Mouse (Mus musculus): ENCODE measurements around the gene Gm10217. TPM values are rescaled to one million over a fixed set of nuclear protein-coding genes. Genes with fewer than 3 reads are reported as not detected.

Gm10217 gene
- polyA plus RNA-seq (2014; fragmentation: Nextera tagmentation; extraction: Ambion mirVana): not detected in 2 replicates

- ATAC-seq (ENCODE audit: low FRiP score, low TSS enrichment): no peak
These were observed at the start of gene Gm10217 for GRCm38 (mm10) chr8:9863951-9864350. TSS of gene Gm10217 (plus strand) at chr8:9864251.

GRCm38 (mm10) chr8:9824770-9825169 lies 39.3 kb upstream of the Gm10217 start:
- no peak for DNase-seq
- Histone ChIP-seq H3K27me3 (ENCODE audit: control insufficient read depth, insufficient read depth, low read length) (no peaks in the 10 kb centered on the region), H3K9me3 (ENCODE audit: control insufficient read depth, low read length) (no peaks in the 10 kb centered on the region), H3K27ac (replicated peaks; ENCODE audit: low read depth, low read length) (no peak overlapping the region), H3K36me3 (ENCODE audit: control insufficient read depth, insufficient read depth, low read length) (no peaks in the 10 kb centered on the region), H3K4me3 (replicated peaks; ENCODE audit: low read depth, low read length) (no peak overlapping the region), H3K4me1 (ENCODE audit: control insufficient read depth, insufficient read depth, low read length) (no peaks in the 10 kb centered on the region), H3K4me2 (ENCODE audit: low read length) (no peak overlapping the region), H3K9ac (replicated peaks; ENCODE audit: low read length) (no peak overlapping the region)
- WGBS: 90% methylated on average over 8 of the region's 8 CpGs
- ATAC-seq (ENCODE audit: low FRiP score, low TSS enrichment): no peak

More at GRCm38 (mm10) chr8:9863951-9864350, at the start of gene Gm10217:
- no peaks in the 10 kb centered on the region for H3K9me3 ChIP-seq (ENCODE audit: control insufficient read depth, low read length)
- WGBS: 91% methylated on average over 3 of the region's 3 CpGs
- H3K9ac ChIP-seq (replicated peaks; ENCODE audit: low read length): no peak within 1 kb of the TSS
- no peak within 1 kb of the TSS for H3K27ac ChIP-seq (replicated peaks; ENCODE audit: low read depth, low read length)
- H3K4me1 ChIP-seq (ENCODE audit: control insufficient read depth, insufficient read depth, low read length): peaks cover 5% of the 10 kb centered on the region; the same call in 1 of the 2 replicates
- no peak within 1 kb of the TSS for H3K4me2 ChIP-seq (ENCODE audit: low read length)
- no peaks in the 10 kb centered on the region for H3K27me3 ChIP-seq (ENCODE audit: control insufficient read depth, insufficient read depth, low read length)
- H3K36me3 ChIP-seq (ENCODE audit: control insufficient read depth, insufficient read depth, low read length): no peaks in the 10 kb centered on the region
- no peak for DNase-seq
- H3K4me3 ChIP-seq (replicated peaks; ENCODE audit: low read depth, low read length): no peak within 1 kb of the TSS

- ATAC-seq (ENCODE audit: low FRiP score, low TSS enrichment) (no peak), DNase-seq (no peak)
- Histone ChIP-seq H3K27me3 (ENCODE audit: control insufficient read depth, insufficient read depth, low read length) (no peaks in the 10 kb centered on the region), H3K4me2 (ENCODE audit: low read length) (no peak overlapping the region), H3K4me1 (ENCODE audit: control insufficient read depth, insufficient read depth, low read length) (no peaks in the 10 kb centered on the region), H3K9me3 (ENCODE audit: control insufficient read depth, low read length) (no peaks in the 10 kb centered on the region), H3K9ac (replicated peaks; ENCODE audit: low read length) (no peak overlapping the region), H3K27ac (replicated peaks; ENCODE audit: low read depth, low read length) (no peak overlapping the region), H3K4me3 (replicated peaks; ENCODE audit: low read depth, low read length) (no peak overlapping the region), H3K36me3 (ENCODE audit: control insufficient read depth, insufficient read depth, low read length) (no peaks in the 10 kb centered on the region)
- WGBS: 89% methylated on average over 3 of the region's 3 CpGs
These were observed 23.8 kb upstream of the Gm10217 start for GRCm38 (mm10) chr8:9840257-9840656.

GRCm38 (mm10) chr8:9859286-9859685 lies 4.8 kb upstream of the Gm10217 start:
- no peak overlapping the region for H3K4me3 ChIP-seq (replicated peaks; ENCODE audit: low read depth, low read length)
- ATAC-seq (ENCODE audit: low FRiP score, low TSS enrichment) (no peak), DNase-seq (peak; percentile 34)
- no peak overlapping the region for H3K4me2 ChIP-seq (ENCODE audit: low read length)
- no peaks in the 10 kb centered on the region for H3K9me3 ChIP-seq (ENCODE audit: control insufficient read depth, low read length)
- H3K4me1 ChIP-seq (ENCODE audit: control insufficient read depth, insufficient read depth, low read length): peaks cover 5% of the 10 kb centered on the region; the same call in 1 of the 2 replicates
- no peak overlapping the region for H3K9ac ChIP-seq (replicated peaks; ENCODE audit: low read length)
- no peaks in the 10 kb centered on the region for H3K27me3 ChIP-seq (ENCODE audit: control insufficient read depth, insufficient read depth, low read length)
- WGBS: 7% methylated on average over 2 of the region's 2 CpGs
- 0 out of 2 replicates have a peak overlapping the region, but pooled peaks have one; percentile 5 for H3K27ac ChIP-seq (replicated peaks; ENCODE audit: low read depth, low read length)
- no peaks in the 10 kb centered on the region for H3K36me3 ChIP-seq (ENCODE audit: control insufficient read depth, insufficient read depth, low read length)

GRCm38 (mm10) chr8:9860539-9861203 lies 3.4 kb upstream of the Gm10217 start:
- peaks cover 5% of the 10 kb centered on the region; the same call in 1 of the 2 replicates for H3K4me1 ChIP-seq (ENCODE audit: control insufficient read depth, insufficient read depth, low read length)
- WGBS: 76% methylated on average over 10 of the region's 10 CpGs
- no peak for ATAC-seq (ENCODE audit: low FRiP score, low TSS enrichment)

GRCm38 (mm10) chr8:9865150-9865549 lies 1.1 kb downstream of the Gm10217 start:
- Histone ChIP-seq H3K36me3 (ENCODE audit: control insufficient read depth, insufficient read depth, low read length) (no peaks in the 10 kb centered on the region), H3K27ac (replicated peaks; ENCODE audit: low read depth, low read length) (no peak overlapping the region)
- 90% methylated on average over 9 of the region's 9 CpGs for WGBS

More at GRCm38 (mm10) chr8:9860539-9861203, 3.4 kb upstream of the Gm10217 start:
- Histone ChIP-seq H3K4me3 (replicated peaks; ENCODE audit: low read depth, low read length) (no peak overlapping the region), H3K9me3 (ENCODE audit: control insufficient read depth, low read length) (no peaks in the 10 kb centered on the region), H3K27ac (replicated peaks; ENCODE audit: low read depth, low read length) (no peak overlapping the region), H3K4me2 (ENCODE audit: low read length) (no peak overlapping the region), H3K27me3 (ENCODE audit: control insufficient read depth, insufficient read depth, low read length) (no peaks in the 10 kb centered on the region), H3K36me3 (ENCODE audit: control insufficient read depth, insufficient read depth, low read length) (no peaks in the 10 kb centered on the region), H3K9ac (replicated peaks; ENCODE audit: low read length) (no peak overlapping the region)
- DNase-seq: no peak

GRCm38 (mm10) chr8:9868094-9868493 lies 4.0 kb downstream of the Gm10217 start:
- Histone ChIP-seq H3K27ac (replicated peaks; ENCODE audit: low read depth, low read length) (no peak overlapping the region), H3K9ac (replicated peaks; ENCODE audit: low read length) (no peak overlapping the region), H3K27me3 (ENCODE audit: control insufficient read depth, insufficient read depth, low read length) (no peaks in the 10 kb centered on the region), H3K9me3 (ENCODE audit: control insufficient read depth, low read length) (no peaks in the 10 kb centered on the region), H3K36me3 (ENCODE audit: control insufficient read depth, insufficient read depth, low read length) (no peaks in the 10 kb centered on the region), H3K4me3 (replicated peaks; ENCODE audit: low read depth, low read length) (no peak overlapping the region), H3K4me2 (ENCODE audit: low read length) (no peak overlapping the region), H3K4me1 (ENCODE audit: control insufficient read depth, insufficient read depth, low read length) (no peaks in the 10 kb centered on the region)
- DNase-seq (no peak), ATAC-seq (ENCODE audit: low FRiP score, low TSS enrichment) (no peak)
- 41% methylated on average over 3 of the region's 3 CpGs for WGBS

More at GRCm38 (mm10) chr8:9865150-9865549, 1.1 kb downstream of the Gm10217 start:
- H3K4me3 ChIP-seq (replicated peaks; ENCODE audit: low read depth, low read length): no peak overlapping the region
- DNase-seq (no peak), ATAC-seq (ENCODE audit: low FRiP score, low TSS enrichment) (no peak)
- no peaks in the 10 kb centered on the region for H3K4me1 ChIP-seq (ENCODE audit: control insufficient read depth, insufficient read depth, low read length)
- no peak overlapping the region for H3K9ac ChIP-seq (replicated peaks; ENCODE audit: low read length)
- H3K4me2 ChIP-seq (ENCODE audit: low read length): no peak overlapping the region
- H3K27me3 ChIP-seq (ENCODE audit: control insufficient read depth, insufficient read depth, low read length): no peaks in the 10 kb centered on the region
- H3K9me3 ChIP-seq (ENCODE audit: control insufficient read depth, low read length): no peaks in the 10 kb centered on the region

- ATAC-seq (ENCODE audit: low FRiP score, low TSS enrichment): no peak
These were observed 12.2 kb downstream of the Gm10217 start for GRCm38 (mm10) chr8:9876241-9876640.

GRCm38 (mm10) chr8:9879921-9880320 lies 15.9 kb downstream of the Gm10217 start:
- ATAC-seq (ENCODE audit: low FRiP score, low TSS enrichment): no peak
- no peak for DNase-seq
- 84% methylated on average over 4 of the region's 4 CpGs for WGBS

More at GRCm38 (mm10) chr8:9876241-9876640, 12.2 kb downstream of the Gm10217 start:
- Histone ChIP-seq H3K4me2 (ENCODE audit: low read length) (no peak overlapping the region), H3K27me3 (ENCODE audit: control insufficient read depth, insufficient read depth, low read length) (no peaks in the 10 kb centered on the region), H3K36me3 (ENCODE audit: control insufficient read depth, insufficient read depth, low read length) (no peaks in the 10 kb centered on the region), H3K4me1 (ENCODE audit: control insufficient read depth, insufficient read depth, low read length) (no peaks in the 10 kb centered on the region), H3K9ac (replicated peaks; ENCODE audit: low read length) (no peak overlapping the region), H3K4me3 (replicated peaks; ENCODE audit: low read depth, low read length) (no peak overlapping the region), H3K9me3 (ENCODE audit: control insufficient read depth, low read length) (no peaks in the 10 kb centered on the region), H3K27ac (replicated peaks; ENCODE audit: low read depth, low read length) (no peak overlapping the region)
- DNase-seq: no peak
- WGBS: 87% methylated on average over 1 of the region's 1 CpGs

More at GRCm38 (mm10) chr8:9879921-9880320, 15.9 kb downstream of the Gm10217 start:
- no peaks in the 10 kb centered on the region for H3K9me3 ChIP-seq (ENCODE audit: control insufficient read depth, low read length)
- no peaks in the 10 kb centered on the region for H3K27me3 ChIP-seq (ENCODE audit: control insufficient read depth, insufficient read depth, low read length)
- no peak overlapping the region for H3K4me2 ChIP-seq (ENCODE audit: low read length)
- no peaks in the 10 kb centered on the region for H3K4me1 ChIP-seq (ENCODE audit: control insufficient read depth, insufficient read depth, low read length)
- no peak overlapping the region for H3K27ac ChIP-seq (replicated peaks; ENCODE audit: low read depth, low read length)
- no peak overlapping the region for H3K9ac ChIP-seq (replicated peaks; ENCODE audit: low read length)
- no peaks in the 10 kb centered on the region for H3K36me3 ChIP-seq (ENCODE audit: control insufficient read depth, insufficient read depth, low read length)
- no peak overlapping the region for H3K4me3 ChIP-seq (replicated peaks; ENCODE audit: low read depth, low read length)

All from midbrain, embryonic 14.5 days (tissue).